Mouse (Mus musculus): ENCODE measurements around the gene Sympk. TPM values are rescaled to one million over a fixed set of nuclear protein-coding genes. Genes with fewer than 3 reads are reported as not detected.
"Not testable (repeated sequence)": the region's sequence is repeated elsewhere in the genome, so short reads cannot be mapped to it uniquely, and the experiment has no call there.

Gene Sympk
- total RNA-seq, 2 experiments from 2014 or later, result 85.2 to 93.9 TPM

DNA sequence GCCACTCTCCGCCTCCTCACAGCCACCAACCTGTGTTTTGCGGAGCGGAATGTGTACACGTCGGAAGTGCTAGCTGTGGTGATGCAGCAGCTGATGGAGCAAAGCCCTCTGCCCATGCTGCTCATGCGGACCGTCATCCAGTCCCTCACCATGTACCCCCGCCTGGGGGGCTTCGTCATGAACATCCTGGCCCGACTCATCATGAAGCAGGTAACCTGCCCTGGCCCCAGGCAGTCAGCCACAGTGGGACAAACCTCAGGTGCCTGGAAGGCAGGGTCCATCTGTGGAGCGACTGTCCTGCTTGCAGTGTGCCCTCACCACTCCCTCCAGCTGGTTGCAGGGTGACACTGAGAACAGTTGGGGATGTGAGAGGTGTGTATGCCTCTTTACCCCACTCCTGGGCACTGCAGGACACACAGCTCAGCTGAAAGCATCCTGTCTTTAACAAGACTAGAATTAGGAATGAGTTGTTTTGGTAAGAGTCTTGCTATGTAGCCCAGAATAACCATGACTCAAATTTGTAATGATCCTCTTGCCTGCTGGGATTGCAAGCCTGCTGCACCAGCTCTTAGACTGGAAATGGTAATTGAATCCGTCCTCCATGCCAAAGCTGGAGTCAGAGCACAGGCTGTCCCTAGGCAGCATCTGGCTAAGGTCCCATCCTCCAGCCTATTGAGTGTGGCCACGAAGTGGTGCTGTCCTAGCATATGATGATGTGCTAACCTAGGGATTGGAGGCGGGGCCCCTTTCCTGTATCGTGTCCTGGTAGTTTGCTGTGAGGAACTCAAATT lies 28.4 kb downstream of the Sympk start:
- DNase-seq, result no peak

DNA sequence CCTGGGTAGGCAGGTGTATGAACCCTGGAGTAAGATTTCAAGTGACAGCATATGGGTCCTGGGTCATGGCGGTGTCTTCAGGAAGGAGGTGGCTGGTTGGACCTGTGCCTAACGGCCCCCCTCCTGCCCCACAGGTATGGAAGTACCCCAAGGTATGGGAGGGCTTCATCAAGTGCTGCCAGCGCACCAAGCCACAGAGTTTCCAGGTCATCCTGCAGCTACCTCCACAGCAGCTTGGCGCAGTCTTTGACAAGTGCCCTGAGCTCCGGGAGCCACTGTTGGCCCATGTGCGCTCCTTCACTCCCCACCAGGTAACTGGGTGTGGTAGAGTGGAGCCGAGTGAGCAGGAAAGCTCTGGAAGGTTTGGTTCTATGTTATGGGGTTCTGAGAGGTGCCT lies 29.0 kb downstream of the Sympk start:
- DNase-seq, result no peak

DNA sequence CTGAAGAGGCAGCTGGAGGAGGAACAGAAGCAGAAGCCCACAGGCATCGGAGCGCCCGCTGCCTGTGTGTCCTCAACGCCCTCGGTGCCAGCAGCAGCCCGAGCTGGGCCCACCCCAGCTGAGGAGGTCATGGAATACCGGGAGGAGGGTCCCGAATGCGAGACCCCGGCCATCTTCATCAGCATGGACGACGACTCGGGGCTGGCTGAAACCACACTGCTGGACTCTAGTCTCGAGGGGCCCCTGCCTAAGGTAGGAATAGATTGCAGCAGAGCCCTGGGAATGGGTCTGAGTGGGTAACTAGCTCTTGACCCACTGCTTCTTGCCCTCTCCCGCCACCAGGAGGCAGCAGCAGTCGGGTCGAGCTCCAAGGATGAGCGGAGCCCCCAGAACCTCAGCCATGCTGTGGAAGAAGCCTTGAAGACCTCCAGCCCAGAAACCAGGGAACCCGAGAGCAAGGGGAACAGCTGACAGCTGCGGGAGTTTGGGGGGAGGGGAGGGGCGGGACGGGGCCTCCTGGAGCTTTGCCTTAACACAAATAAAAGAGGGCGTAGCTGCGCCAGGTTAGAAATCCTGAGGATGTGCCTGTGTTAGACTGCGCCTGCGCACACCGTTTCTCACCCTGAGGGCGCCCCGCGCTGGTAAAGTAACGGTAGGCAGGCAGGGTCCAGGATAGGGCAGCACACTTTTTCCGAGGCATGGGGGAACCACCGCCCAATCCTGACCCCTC lies 30.0 kb downstream of the Sympk start, which contains the start of gene Rsph6a:
TSS of gene Rsph6a (plus strand) at position 644 of the 730 bp plus-strand sequence.
- DNase-seq, result peak in 1 of 2 experiments; percentile 28

DNA sequence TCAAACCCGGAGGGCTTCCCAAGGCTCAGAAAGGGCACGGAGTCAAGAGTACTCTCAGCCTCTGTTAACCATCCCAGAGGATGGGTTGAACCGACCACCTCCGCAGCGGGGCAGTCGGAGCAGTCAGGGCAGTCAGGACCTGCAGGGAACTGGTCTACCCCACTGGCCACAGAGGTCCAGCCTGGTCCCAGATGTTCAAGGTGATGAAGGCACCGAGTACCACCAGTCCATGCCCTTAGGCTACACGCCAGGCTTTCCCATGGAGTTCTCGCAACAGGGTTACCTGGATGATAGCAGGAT lies 30.6 kb downstream of the Sympk start:
- DNase-seq, result no peak

DNA sequence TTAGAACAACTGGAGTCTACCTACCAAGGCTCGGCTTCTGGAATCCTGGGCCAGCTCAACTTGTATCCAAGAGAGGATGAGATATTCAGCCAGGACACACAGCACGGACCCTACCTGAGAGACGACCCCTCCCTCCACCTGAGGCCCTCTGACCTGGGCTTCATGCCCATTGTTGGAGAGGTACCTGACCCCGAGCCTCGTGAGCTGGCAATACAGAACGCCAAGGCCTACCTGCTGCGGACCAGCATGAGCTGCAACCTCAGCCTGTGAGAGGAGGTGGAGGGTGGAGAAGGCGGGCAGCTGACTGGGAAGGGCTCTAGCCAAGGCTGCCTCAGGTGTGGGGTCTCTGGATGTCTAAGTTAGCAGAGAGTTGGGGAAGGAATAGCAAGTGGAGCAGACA lies 30.9 kb downstream of the Sympk start:
- no peak for DNase-seq

DNA sequence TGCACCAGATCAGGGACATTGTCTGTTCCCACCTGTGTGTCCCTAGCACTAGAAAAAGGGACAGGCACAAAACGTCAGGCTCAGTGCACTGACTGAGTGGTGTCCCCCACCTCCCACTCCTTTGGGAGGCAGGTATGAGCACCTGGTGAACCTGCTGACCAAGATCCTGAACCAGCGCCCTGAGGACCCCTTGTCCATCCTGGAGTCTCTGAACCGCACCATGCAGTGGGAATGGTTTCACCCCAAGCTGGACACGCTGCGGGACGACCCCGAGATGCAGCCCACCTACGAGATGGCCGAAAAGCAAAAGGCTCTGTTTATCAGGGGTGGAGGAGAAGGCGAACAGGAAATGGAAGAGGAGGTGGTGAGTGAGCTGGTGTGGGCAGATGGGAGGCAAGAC lies 33.2 kb downstream of the Sympk start:
- DNase-seq, result no peak

DNA sequence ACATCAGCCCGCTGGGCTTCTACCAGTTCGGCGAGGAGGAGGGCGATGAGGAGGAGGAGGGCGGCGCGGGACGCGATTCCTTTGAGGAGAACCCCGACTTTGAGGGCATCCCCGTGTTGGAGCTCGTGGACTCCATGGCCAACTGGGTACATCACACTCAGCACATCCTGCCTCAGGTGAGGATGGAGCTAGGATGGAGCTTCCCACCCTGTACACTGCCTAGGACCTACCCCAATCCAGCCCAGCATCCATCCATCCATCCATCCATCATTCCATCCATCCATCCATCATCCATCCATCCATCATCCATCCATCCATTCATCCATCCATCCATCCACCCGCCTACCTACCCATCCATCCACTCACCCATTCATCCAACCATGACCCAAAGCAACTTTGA lies 41.7 kb downstream of the Sympk start:
- DNase-seq, result no peak

DNA sequence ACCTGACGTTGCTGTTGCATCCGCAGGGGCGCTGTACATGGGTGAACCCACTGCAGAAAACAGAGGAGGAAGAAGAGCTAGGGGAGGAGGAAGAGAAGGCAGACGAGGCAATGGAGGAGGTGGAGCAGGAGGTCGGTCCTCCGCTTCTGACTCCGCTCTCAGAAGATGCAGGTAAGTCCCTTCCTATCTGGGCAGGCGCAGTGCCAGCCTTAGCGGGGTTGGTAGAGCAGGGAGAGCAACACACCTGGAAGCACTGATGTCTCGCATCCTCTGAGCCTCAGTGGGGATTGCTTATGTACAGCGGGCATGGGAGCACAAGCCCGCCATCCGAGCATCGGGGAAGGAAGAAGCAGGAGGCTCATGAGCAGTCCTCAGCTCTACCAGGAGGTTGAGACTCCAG lies 42.9 kb downstream of the Sympk start:
- DNase-seq, result no peak

DNA sequence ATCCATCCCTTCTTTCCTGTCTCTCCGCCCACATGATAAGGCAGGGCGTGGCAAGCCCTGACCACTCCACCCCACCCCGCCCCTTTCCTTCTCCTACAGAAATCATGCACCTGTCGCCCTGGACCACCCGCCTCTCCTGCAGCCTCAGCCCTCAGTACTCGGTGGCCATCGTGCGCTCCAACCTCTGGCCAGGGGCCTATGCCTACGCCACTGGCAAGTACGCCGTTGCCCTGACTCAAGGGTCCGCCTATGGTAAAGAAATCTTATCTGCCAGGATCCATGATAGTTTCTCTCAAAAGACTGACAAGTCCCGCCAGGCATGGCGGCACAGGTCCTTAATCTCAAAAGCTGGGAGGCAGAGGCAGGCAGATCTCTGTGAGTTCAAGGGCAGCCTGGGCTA lies 43.8 kb downstream of the Sympk start:
- DNase-seq, result no peak

DNA sequence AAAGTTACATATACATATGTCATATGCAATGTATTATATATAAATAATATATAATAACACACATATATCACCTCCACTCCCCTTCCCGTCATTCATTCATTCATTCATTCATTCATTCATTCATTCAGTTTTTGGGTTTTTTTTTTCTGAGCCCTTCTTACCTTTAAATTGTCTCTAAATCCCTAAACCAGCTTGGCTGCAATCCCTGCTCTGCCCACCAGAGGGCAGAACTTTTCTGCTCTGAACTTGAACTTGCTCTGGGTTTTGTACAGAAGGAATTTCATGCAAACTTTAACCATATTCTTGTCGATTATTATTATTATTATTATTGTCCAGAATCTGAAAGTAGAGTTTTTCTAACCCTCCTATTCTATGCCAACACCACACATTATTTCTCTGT lies 44.5 kb downstream of the Sympk start:
- peak; percentile 60 to 91 for DNase-seq

DNA sequence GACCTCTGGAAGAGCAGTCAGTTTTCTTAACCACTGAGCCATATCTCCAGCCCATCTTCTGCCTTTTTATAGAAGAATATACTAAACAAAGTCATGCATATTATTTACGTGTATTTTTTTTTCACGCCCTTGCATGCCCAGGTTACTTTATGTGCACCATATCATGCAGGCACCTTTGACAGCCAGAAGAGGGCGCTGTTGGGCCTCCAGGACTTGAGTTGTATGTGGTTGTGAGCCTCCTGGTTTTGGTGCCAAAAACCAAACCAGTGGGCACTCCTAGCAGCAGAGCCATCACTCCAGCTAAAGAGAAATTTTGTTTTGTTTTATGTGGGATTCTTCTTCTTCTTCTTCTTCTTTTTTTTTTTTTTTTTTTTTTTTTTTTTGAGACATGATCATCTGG lies 45.3 kb downstream of the Sympk start:
- no peak for DNase-seq

DNA sequence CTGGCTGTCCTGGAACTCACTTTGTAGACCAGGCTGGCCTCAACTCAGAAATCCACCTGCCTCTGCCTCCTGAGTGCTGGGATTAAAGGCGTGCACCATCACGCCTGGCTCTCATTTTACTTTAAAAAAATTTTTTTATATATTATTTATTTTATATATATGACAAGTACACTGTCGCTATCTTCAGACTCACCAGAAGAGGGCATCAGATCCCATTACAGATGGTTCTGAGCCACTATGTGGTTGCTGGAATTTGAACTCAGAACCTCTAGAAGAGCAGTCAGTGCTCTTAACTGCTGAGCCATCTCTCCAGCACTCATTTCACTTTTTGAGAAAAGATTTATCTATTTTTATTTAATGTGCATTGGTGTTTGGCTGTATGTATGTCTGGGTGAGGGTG lies 46.8 kb downstream of the Sympk start:
- not testable (repeated sequence) for DNase-seq

DNA sequence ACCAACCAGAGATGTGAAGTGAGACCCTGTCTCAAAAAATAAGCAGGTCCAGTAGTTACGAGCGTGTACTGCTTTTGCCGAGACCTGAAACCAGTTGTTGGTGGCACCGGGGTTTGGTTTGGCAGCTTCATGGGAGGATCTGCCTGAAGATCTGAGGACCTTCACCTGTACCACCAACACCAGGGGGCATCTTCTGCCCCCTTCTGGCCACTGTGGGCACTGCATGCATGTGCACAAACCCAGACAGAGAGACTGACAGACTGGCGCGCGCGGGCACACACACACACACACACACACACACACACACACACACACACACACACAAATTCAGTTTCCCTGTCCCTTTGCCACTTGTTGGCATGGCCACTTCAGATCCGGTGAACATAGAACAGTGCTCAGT lies 49.3 kb downstream of the Sympk start:
- peak in 1 of 2 experiments; percentile 54 for DNase-seq

DNA sequence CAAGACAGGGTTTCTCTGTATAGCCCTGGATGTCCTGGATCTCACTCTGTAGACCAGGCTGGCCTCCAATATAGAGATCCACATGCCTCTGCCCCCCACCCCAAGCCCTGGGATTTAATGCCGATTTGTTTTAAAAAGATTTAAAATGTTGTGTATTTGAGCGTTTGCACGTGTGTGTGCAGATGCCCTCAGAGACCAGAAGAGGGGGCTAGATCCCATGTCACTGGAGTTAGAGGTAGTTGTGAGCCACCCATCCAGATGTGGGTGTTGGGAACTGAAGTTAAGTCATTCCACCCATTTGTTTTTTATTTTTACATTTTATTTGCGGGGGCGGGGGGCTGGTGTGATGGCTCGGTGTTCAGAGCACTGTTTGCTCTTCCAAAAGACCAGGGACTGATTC lies 50.3 kb downstream of the Sympk start:
- DNase-seq, result no peak

DNA sequence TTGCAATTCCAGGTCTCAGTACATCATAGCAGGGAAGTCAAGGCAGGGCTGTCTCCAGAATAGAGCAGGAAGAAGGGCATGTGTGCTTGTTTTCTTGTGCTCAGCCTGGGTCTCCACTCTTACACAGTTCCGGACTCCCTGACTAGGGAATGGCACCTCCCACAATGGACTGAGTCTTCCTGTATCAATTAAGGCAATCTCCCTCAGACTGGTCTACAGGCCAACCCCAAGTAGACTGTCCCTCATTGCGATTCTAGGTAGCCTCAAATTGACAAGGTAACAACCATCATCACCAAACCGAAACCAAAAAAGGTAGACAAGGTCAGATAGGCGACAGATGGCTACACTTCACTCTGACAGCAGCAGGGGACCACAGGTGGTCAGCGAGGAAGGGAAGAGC lies 51.1 kb downstream of the Sympk start:
- DNase-seq, result no peak

DNA sequence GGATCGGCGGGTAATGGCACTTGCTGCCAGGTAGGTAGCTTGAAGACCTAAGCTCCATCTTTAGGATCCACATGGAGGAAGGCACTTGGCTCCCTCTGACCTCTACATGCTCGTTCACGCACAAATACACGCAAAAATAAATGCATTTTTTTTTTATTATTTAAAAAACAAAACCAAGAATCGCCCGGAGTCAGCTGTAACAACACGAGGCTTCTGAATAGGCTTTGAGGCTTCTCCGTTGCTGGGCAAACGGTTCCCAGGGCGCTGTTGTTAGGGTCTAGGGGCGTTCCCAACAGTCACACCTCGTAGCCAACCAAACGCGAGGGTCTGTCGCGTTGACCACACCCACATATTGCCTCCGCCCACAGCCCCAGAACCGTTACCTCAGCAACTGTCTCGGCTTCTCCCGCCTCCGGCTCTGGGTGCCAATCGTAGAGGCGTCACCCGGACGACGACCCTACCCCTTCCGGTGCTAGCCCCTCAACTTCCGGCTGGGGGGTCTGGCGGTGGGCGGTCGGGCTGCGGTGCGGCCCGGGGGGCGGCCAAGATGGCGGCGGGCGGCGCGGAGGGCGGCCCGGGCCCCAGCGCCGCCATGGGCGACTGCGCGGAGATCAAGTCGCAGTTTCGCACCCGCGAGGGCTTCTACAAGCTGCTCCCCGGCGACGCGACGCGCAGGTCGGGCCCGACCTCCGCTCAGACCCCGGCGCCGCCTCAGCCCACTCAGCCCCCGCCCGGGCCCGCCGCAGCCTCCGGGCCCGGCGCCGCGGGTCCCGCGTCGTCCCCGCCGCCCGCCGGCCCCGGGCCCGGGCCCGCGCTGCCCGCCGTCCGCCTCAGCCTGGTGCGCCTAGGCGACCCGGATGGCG lies 51.8 kb downstream of the Sympk start, which contains the start of gene Dmwd:
TSS of gene Dmwd (plus strand) at position 505 of the 863 bp plus-strand sequence.
- DNase-seq, result peak; percentile 95 to 97

DNA sequence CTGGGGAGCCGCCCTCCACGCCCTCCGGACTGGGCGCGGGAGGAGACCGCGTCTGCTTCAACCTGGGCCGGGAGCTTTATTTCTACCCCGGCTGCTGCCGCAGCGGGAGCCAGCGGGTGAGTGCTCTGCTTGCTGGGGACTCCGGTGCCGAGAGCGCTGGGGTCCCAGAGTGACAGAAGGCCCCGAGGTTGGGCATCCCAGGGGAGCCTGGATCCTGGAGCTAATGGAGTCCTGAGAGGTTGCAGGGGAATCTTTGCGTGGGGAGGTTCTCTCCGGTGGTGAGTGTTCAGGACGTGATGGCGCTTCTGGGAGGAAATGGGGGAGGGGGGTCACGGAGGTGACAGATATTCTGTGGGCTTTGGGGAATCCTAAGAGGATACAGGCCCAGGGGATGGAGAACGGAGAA lies 52.4 kb downstream of the Sympk start:
- peak in 1 of 2 experiments; percentile 50 for DNase-seq

DNA sequence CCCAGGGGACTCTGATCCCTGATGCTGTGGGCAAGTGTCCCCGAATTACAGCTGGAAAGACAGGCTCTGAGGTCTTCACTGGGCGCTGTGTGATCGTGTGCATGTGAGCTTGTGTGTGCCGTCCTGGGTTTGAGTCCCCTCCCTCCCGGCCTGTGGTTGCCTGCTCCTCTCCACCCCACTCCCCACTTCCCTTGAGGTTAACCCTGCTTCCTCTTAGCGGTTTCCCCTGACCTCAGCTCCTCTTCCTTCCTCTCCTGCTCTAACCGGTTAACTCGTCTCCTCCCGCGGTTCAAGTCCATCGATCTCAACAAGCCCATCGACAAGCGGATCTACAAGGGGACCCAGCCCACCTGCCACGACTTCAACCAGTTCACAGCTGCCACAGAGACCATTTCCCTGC lies 53.6 kb downstream of the Sympk start:
- peak; percentile 55 to 80 for DNase-seq

DNA sequence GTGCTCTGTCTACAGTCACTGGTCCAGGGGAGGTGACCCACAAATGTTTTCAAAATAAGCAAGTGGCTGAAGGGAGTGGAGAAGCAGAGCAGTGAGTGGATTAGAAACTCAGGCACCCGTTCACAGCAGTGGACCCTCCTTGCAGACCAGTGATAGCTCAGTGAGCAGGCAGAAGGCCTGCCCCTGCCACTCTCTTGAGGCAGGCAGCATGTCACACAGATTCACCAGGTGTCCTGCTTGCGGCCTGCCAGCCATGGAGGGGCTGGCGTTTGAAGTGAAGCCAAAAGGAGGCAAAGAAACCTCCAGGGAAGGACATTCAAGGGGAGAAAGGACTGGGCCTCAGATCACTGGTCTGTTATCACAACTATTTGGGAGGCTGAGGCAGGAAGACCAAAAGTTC lies 54.6 kb downstream of the Sympk start:
- no peak for DNase-seq

DNA sequence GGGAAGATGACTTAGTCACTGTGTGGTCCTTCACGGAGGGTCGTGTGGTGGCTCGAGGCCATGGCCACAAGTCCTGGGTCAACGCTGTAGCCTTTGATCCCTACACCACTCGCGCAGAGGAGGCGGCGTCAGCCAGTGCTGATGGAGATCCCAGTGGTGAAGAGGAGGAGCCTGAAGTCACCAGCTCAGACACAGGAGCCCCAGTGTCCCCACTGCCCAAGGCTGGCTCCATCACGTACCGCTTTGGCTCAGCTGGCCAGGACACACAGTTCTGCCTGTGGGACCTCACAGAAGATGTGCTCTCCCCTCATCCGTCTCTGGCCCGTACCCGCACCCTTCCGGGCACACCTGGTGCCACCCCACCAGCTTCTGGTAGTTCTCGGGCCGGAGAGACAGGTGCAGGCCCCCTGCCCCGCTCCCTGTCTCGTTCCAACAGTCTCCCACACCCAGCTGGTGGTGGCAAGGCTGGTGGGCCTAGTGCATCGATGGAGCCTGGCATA lies 56.3 kb downstream of the Sympk start:
- DNase-seq, result no peak

DNA sequence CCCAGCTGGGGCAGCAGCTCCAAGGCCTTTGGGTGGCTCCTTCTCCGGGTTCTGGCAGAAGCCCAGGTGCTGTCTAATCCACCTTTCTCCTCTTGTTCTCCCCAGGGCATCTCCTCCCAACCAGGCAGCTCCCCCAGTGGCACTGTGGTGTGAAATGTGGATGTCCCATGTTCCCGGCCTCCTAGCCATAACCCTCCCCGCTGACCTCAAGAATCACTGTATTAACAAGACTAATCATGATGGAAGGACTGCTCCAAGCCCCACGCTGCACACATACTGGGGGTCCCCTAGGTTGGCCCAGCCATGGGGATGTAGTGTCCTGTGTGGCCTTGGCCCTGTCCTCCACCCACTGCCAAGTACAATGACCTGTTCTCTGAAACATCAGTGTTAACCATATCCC lies 58.0 kb downstream of the Sympk start:
- DNase-seq, result peak in 1 of 2 experiments; percentile 41

DNA sequence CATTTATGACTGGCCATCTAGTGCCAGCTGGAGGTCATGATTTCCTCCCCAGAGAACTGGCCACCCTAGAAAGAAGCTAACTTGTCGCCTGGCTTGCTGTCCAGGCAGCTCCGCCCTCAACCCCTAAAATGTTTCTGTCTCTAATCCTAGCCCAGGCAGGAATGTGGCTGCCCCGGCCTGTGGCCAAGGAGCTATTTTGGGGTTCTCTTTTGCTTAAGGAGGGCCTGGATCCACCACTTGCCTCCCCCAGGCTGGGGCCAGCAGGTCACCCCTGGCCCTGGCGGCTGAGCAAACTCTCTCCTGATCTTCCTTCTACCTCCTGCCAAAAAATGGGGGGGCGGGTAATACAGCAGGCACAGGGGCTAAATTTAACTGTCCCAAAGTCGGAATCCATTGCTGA lies 58.9 kb downstream of the Sympk start:
- DNase-seq, result peak; percentile 87 to 92

DNA sequence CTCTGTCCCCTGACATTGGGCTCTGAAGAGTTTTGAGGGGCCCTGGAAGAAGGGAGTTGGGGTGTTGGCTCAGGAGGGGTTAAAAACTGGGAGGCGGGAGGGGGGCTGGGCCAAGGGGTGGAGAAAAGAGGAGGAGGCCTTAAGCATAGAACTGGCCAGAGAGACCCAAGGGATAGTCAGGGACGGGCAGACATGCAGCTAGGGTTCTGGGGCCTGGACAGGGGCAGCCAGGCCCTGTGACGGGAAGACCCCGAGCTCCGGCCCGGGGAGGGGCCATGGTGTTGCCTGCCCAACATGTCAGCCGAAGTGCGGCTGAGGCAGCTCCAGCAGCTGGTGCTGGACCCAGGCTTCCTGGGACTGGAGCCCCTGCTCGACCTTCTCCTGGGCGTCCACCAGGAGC lies 59.5 kb downstream of the Sympk start, which contains the start of gene Dmpk:
TSS of gene Dmpk (plus strand) at position 149 of the 400 bp plus-strand sequence.
- DNase-seq, result peak; percentile 74 to 77

All from heart, adult 18-20 months (tissue).